25 mouse cellular contexts compared by ENCODE assay signal in the genomic region with DNA sequence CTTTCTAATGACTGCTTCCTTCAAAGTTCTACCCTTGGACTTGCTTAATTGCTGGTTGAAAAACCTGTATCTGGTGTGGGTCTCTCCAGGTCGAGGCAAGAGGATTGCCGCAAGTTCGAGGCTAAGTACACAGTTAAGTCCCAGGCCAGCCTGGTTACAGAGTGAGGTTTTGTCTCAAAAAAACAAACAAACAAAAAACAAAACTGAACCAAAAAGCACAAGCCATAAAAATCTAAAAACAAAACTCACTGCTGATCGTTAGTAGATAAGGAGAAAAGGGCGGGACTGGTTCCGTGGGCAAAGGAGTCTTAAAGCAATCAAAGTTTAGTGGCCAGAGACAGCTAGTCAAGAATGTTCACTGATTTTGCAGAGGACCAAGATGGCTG. TPM values are rescaled to one million over a fixed set of nuclear protein-coding genes. Genes with fewer than 3 reads are reported as not detected.
DNase-seq lines count a peak whose midpoint lies in the region; ATAC-seq and TF ChIP-seq lines count a peak whose summit lies in the region.
"Had no signal": no experiment of that assay in that cellular context is flagged by ENCODE, and none has a peak within 500 bp of the region (broad histone marks: within the 10 kb centered on the region; RNA-seq: fewer than 3 reads in every experiment).

No protein-coding gene starts in this region.

- no peak for ATAC-seq in liver, embryonic 16.5 days (ENCODE audit: low read depth)
- ATAC-seq in liver, embryonic 11.5 days (replicated peaks; ENCODE audit: low FRiP score), result no peak
- ATAC-seq: forebrain, postnatal 0 days; midbrain, embryonic 15.5 days had no signal

- TF ChIP-seq CTCF in ES-Bruce4 (IDR thresholded peaks at IDR 0.05; ENCODE audit: low read depth, low read length), result no peak
- no peak for TF ChIP-seq CTCF in small intestine, adult 2 months (IDR thresholded peaks at IDR 0.05; ENCODE audit: extremely low read depth, insufficient read length, insufficient replicate concordance, low read depth, low read length)

- H3K27ac ChIP-seq in liver, embryonic 16.5 days (ENCODE audit: low read length), result peak overlapping the region; percentile 1; the same call in 1 of the 2 replicates
- H3K27ac ChIP-seq in liver, embryonic 11.5 days (ENCODE audit: low read depth, low read length), result no peak overlapping the region
- no peak overlapping the region for H3K27ac ChIP-seq in ES-Bruce4 (ENCODE audit: insufficient read depth, low read length)
- H3K27ac ChIP-seq in small intestine, adult 2 months (ENCODE audit: insufficient read depth, low read depth, low read length), result peak overlapping the region; percentile 89
- H3K27ac ChIP-seq: forebrain, embryonic 10.5 days; heart, adult 2 months; hindbrain, embryonic 13.5 days; limb, embryonic 15.5 days; lung, embryonic 15.5 days; midbrain, embryonic 15.5 days; neural tube, embryonic 12.5 days; stomach, embryonic 15.5 days had no signal

- intact Hi-C loops in heart, postnatal 10 days (cut with DNase I), result loop anchor here (5.0 kb wide), 1 partner anchor 211 kb away; no protein-coding TSS in a partner anchor

- H3K27me3 ChIP-seq in liver, embryonic 16.5 days (ENCODE audit: control insufficient read depth, insufficient read depth, low read depth, low read length), result no peaks in the 10 kb centered on the region
- no peaks in the 10 kb centered on the region for H3K27me3 ChIP-seq in liver, embryonic 11.5 days (replicated peaks; ENCODE audit: control insufficient read depth, insufficient read depth, low read length)
- H3K27me3 ChIP-seq in ES-Bruce4 (ENCODE audit: control insufficient read depth, insufficient read depth, low read length, poor library complexity, severe bottlenecking), result no peaks in the 10 kb centered on the region
- no peaks in the 10 kb centered on the region for H3K27me3 ChIP-seq in small intestine, adult 2 months (ENCODE audit: control insufficient read depth, insufficient read depth, low read length)
- H3K27me3 ChIP-seq: hindbrain, embryonic 13.5 days; limb, embryonic 15.5 days; lung, embryonic 15.5 days; midbrain, embryonic 15.5 days; neural tube, embryonic 12.5 days; stomach, embryonic 15.5 days had no signal

- 60% methylated on average over 6 of the region's 6 CpGs for WGBS in liver, embryonic 16.5 days (ENCODE audit: insufficient replicate concordance)
- WGBS in liver, embryonic 11.5 days, result 82% methylated on average over 6 of the region's 6 CpGs
- WGBS in small intestine, adult 2 months, result 29% methylated on average over 6 of the region's 6 CpGs

- no peak for DNase-seq in liver, embryonic 11.5 days (ENCODE audit: low spot score)
- peak; percentile 58 for DNase-seq in CD4-positive, CD25-positive, alpha-beta regulatory T cell, adult 2 months (ENCODE audit: low read depth, low spot score)
- no peak for DNase-seq in cerebellum, postnatal 10 days
- no peak for DNase-seq in heart, postnatal 10 days
- DNase-seq: adrenal gland, postnatal 25 days; B cell, adult 2 months; cerebellum, adult 9-11 months; forebrain, postnatal 0 days; gastrocnemius, postnatal 36 days; heart, adult 2 months; heart, postnatal 36 days; left cerebral cortex, postnatal 4 days; lung, postnatal 4 days; retina, postnatal 1 day; right cerebral cortex, postnatal 25 days had no signal

- H3K4me2 ChIP-seq in liver, embryonic 16.5 days (ENCODE audit: low read depth, low read length), result no peak overlapping the region
- H3K4me2 ChIP-seq in liver, embryonic 11.5 days, result no peak overlapping the region
- H3K4me2 ChIP-seq: hindbrain, embryonic 13.5 days; limb, embryonic 15.5 days; lung, embryonic 15.5 days; midbrain, embryonic 15.5 days; neural tube, embryonic 12.5 days; stomach, embryonic 15.5 days had no signal

- H3K36me3 ChIP-seq in liver, embryonic 16.5 days (ENCODE audit: control insufficient read depth, insufficient read depth), result peaks cover 4% of the 10 kb centered on the region
- H3K36me3 ChIP-seq in liver, embryonic 11.5 days (ENCODE audit: control insufficient read depth, insufficient read depth, low read length), result peaks cover 8% of the 10 kb centered on the region
- peaks cover 33% of the 10 kb centered on the region for H3K36me3 ChIP-seq in ES-Bruce4 (ENCODE audit: control insufficient read depth, insufficient read depth, low read length, poor library complexity, severe bottlenecking)
- peaks cover 31% of the 10 kb centered on the region for H3K36me3 ChIP-seq in small intestine, adult 2 months (ENCODE audit: control insufficient read depth, insufficient read depth, low read length)

- no peak overlapping the region for H3K4me3 ChIP-seq in liver, embryonic 16.5 days (ENCODE audit: low read depth, low read length)
- H3K4me3 ChIP-seq in liver, embryonic 11.5 days (ENCODE audit: low read depth, low read length), result no peak overlapping the region
- H3K4me3 ChIP-seq in ES-Bruce4 (ENCODE audit: low read depth, low read length), result no peak overlapping the region
- H3K4me3 ChIP-seq in small intestine, adult 2 months (ENCODE audit: low read depth, low read length), result no peak overlapping the region
- H3K4me3 ChIP-seq: forebrain, embryonic 10.5 days; heart, adult 2 months; hindbrain, embryonic 13.5 days; limb, embryonic 15.5 days; lung, embryonic 15.5 days; midbrain, embryonic 15.5 days; neural tube, embryonic 12.5 days; stomach, embryonic 15.5 days had no signal

- H3K4me1 ChIP-seq in liver, embryonic 16.5 days (ENCODE audit: control insufficient read depth, low read depth, low read length), result peaks cover 34% of the 10 kb centered on the region
- peaks cover 6% of the 10 kb centered on the region for H3K4me1 ChIP-seq in liver, embryonic 11.5 days (replicated peaks; ENCODE audit: control insufficient read depth, insufficient read depth, low read length)
- H3K4me1 ChIP-seq in ES-Bruce4 (ENCODE audit: control insufficient read depth, insufficient read depth, low read length), result peaks cover 4% of the 10 kb centered on the region
- peaks cover 21% of the 10 kb centered on the region; the same call in 1 of the 2 replicates for H3K4me1 ChIP-seq in small intestine, adult 2 months (ENCODE audit: control insufficient read depth, insufficient read depth, insufficient read length, low read length)

- no peaks in the 10 kb centered on the region for H3K9me3 ChIP-seq in liver, embryonic 16.5 days (replicated peaks; ENCODE audit: control insufficient read depth, low read length)
- no peaks in the 10 kb centered on the region for H3K9me3 ChIP-seq in liver, embryonic 11.5 days (ENCODE audit: control insufficient read depth, low read length)
- H3K9me3 ChIP-seq in ES-Bruce4 (replicated peaks; ENCODE audit: control insufficient read depth, insufficient read depth, low read length, poor library complexity, severe bottlenecking), result no peaks in the 10 kb centered on the region
- H3K9me3 ChIP-seq: forebrain, embryonic 10.5 days; hindbrain, embryonic 13.5 days; limb, embryonic 15.5 days; lung, embryonic 15.5 days; midbrain, embryonic 15.5 days; neural tube, embryonic 12.5 days; stomach, embryonic 15.5 days had no signal

- no peak for TF ChIP-seq POLR2A in ES-Bruce4 (IDR thresholded peaks at IDR 0.05; ENCODE audit: insufficient read depth, low read length)
- TF ChIP-seq POLR2A in small intestine, adult 2 months (IDR thresholded peaks at IDR 0.05; ENCODE audit: low read depth, low read length), result no peak

- no peak for TF ChIP-seq EP300 in ES-Bruce4 (IDR thresholded peaks at IDR 0.05; ENCODE audit: insufficient read depth, low read depth, low read length)

- no peak overlapping the region for H3K9ac ChIP-seq in liver, embryonic 16.5 days (ENCODE audit: low read depth, low read length)
- no peak overlapping the region for H3K9ac ChIP-seq in liver, embryonic 11.5 days (ENCODE audit: low read depth, low read length)
- H3K9ac ChIP-seq in ES-Bruce4 (ENCODE audit: low read depth, poor library complexity, severe bottlenecking), result 0 out of 2 replicates have a peak overlapping the region, but pooled peaks have one; percentile 11
- H3K9ac ChIP-seq: forebrain, postnatal 0 days; hindbrain, embryonic 13.5 days; limb, embryonic 15.5 days; lung, embryonic 15.5 days; midbrain, embryonic 15.5 days; neural tube, embryonic 12.5 days; stomach, embryonic 15.5 days had no signal

RNA-seq across cellular contexts. Expression of a gene that starts 16.1 kb away (rescaled TPM):
- polyA plus RNA-seq in liver, embryonic 16.5 days (2015; fragmentation: Nextera tagmentation; extraction: Ambion mirVana), result 2.1 and 3.3 TPM in 2 replicates
- polyA plus RNA-seq in liver, embryonic 11.5 days (2014; fragmentation: Nextera tagmentation; extraction: Ambion mirVana), result 5.8 and 7.3 TPM in 2 replicates
- polyA plus RNA-seq in ES-Bruce4 (2011; ENCODE audit: insufficient read depth, insufficient read length, low read depth, missing spikeins), result 2.3 and 2.8 TPM in 2 replicates
- 2.8 and 3.1 TPM in 2 replicates for polyA plus RNA-seq in small intestine, adult 2 months (2012; rRNA removed)
- total RNA-seq in heart, postnatal 10 days (2021), result 1,000 to 10,000 TPM; 1,058 to 1,064 TPM

RNA-seq across cellular contexts. Expression of a gene that starts 16.3 kb away (rescaled TPM):
- polyA plus RNA-seq in liver, embryonic 16.5 days (2015; fragmentation: Nextera tagmentation; extraction: Ambion mirVana), result 171 and 182 TPM in 2 replicates
- 428 and 442 TPM in 2 replicates for polyA plus RNA-seq in liver, embryonic 11.5 days (2014; fragmentation: Nextera tagmentation; extraction: Ambion mirVana)
- polyA plus RNA-seq in ES-Bruce4 (2011; ENCODE audit: insufficient read depth, insufficient read length, low read depth, missing spikeins), result 626 and 676 TPM in 2 replicates
- 28.8 and 52.7 TPM in 2 replicates for polyA plus RNA-seq in small intestine, adult 2 months (2012; rRNA removed)
- total RNA-seq in heart, postnatal 10 days (2021), result 100 to 1,000 TPM; 846 to 935 TPM

Comparison
In these comparisons a context has a peak if more than half of its experiments do, and no peak if none do; other contexts are left out.
1. H3K27ac ChIP-seq: peak in liver, embryonic 16.5 days (single experiment) and small intestine, adult 2 months (single experiment); none in liver, embryonic 11.5 days (single experiment) and ES-Bruce4 (single experiment).